Mouse (Mus musculus) thymus, postnatal 10 days (tissue): Measurements from ENCODE around the gene Zfp109.
"Not testable (repeated sequence)": the region's sequence is repeated elsewhere in the genome, so short reads cannot be mapped to it uniquely, and the experiment has no call there.

Source experiments
- DNase-seq, 2 experiments: peaks; one replicate each; pipeline ENCODE4 v3.0.0; 2021; ENCODE audit warnings: low spot score in 2 of 2

Gene Zfp109

GRCm38 (mm10) chr7:24237040-24237791 lies at the start of gene Zfp109:
Gene Zfp109 (minus strand): TSS chr7:24237560.
- peak; percentile 44 to 51 for DNase-seq

GRCm38 (mm10) chr7:24286916-24287315 lies 49.6 kb upstream of the Zfp109 start:
- no peak for DNase-seq

DNA sequence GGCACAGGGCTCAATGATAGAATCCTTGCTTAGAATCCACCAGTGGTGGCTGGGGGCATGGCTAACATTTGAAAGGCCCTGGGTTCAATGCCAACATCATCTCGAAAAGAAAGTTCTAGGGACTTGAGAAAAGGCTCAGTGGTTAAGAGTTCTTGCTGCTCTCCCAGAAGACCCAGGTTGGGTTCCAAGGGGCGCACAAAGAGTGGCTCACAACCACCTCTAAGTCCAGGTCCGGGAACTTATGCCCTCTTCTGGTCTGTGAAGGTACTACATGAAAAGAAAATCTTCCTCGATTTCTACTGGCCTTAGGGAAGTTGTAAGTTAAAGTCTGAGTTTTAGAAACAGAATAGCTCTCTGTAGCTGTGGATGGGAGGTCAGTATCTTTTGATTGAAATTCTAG lies 48.7 kb upstream of the Zfp109 start:
- DNase-seq = no peak

- no peak for DNase-seq
Observed at GRCm38 (mm10) chr7:24280858-24281145, 43.4 kb upstream of the Zfp109 start.

GRCm38 (mm10) chr7:24280031-24280857 lies 42.9 kb upstream of the Zfp109 start:
- no peak for DNase-seq

DNA sequence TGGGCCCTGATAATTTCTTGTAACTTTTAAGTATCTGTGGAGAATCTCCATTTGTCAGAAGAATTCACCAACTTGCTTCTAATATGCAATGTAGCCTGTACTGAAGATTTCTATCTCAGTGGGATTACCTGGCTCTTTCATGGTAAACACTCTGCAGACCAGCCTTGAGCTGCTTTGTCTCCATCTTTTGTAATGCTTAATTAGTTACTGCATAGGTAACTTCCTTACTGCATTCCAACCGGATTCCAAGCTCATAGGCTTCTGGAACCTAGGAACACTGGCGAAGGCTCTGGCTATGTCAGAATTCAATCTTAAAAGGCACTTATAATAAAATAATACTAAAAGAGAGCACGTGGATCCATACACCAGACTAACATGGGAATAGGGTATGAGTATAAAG lies 41.4 kb upstream of the Zfp109 start:
- DNase-seq = not testable (repeated sequence)

GRCm38 (mm10) chr7:24274456-24274855 lies 37.1 kb upstream of the Zfp109 start:
- no peak for DNase-seq

GRCm38 (mm10) chr7:24271191-24271590 lies 33.8 kb upstream of the Zfp109 start:
- DNase-seq = no peak

GRCm38 (mm10) chr7:24270288-24270672 lies 32.9 kb upstream of the Zfp109 start, which contains the start of gene Zfp93:
Gene Zfp93 (plus strand): TSS chr7:24270420.
- peak; percentile 70 to 72 for DNase-seq

GRCm38 (mm10) chr7:24269667-24270287 lies 32.4 kb upstream of the Zfp109 start:
- no peak for DNase-seq

- no peak for DNase-seq
Observed at GRCm38 (mm10) chr7:24269256-24269655, 31.9 kb upstream of the Zfp109 start.

DNA sequence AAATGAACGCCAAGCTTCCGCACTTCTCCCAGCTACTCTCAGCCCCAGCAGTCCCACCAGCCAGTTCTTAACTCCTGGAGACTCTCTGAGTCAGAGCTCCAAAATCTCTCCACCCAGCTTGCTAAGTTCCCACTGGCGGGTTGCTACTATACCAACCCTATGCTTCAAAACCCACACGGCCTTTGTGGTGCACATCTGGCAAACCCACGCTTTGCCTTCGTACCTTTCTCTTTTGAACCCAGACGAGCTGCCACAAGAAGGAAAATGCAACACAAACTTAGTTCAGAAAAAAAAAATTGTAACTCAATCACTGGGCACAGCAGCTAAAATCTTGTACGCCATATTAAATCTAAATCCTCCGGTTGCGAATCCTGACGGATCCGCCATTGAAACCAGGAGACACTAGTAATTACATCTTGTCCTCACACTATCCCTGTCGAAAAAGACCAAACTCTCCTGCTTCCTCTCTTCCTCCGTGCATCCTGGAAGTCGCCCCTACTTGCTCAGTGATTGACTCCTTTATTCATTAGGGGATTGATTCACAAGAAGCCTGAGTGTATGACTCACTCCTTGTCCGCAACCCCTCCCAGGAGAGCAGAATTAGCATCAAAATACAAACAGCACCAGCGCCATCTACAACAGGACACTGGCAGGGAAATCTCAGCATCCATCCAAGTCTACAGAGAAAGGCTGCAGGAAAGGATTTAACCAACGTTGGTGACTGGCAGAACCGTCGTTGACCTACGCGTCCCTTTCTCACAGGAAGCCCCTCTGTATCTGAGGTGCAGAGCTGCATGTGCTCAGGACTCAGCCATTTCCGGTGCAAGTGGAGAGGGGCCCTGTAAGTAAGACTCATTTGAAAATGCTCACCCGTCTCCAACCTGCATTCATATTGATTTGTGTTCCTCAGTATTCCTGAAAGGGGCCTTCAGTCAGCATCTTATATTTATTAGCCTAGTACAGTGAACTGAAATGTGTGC lies 31.1 kb upstream of the Zfp109 start:
- peak; percentile 20 to 35 for DNase-seq

GRCm38 (mm10) chr7:24260000-24260312 lies 22.6 kb upstream of the Zfp109 start:
- DNase-seq = no peak

GRCm38 (mm10) chr7:24259306-24259999 lies 22.1 kb upstream of the Zfp109 start:
- no peak for DNase-seq

DNA sequence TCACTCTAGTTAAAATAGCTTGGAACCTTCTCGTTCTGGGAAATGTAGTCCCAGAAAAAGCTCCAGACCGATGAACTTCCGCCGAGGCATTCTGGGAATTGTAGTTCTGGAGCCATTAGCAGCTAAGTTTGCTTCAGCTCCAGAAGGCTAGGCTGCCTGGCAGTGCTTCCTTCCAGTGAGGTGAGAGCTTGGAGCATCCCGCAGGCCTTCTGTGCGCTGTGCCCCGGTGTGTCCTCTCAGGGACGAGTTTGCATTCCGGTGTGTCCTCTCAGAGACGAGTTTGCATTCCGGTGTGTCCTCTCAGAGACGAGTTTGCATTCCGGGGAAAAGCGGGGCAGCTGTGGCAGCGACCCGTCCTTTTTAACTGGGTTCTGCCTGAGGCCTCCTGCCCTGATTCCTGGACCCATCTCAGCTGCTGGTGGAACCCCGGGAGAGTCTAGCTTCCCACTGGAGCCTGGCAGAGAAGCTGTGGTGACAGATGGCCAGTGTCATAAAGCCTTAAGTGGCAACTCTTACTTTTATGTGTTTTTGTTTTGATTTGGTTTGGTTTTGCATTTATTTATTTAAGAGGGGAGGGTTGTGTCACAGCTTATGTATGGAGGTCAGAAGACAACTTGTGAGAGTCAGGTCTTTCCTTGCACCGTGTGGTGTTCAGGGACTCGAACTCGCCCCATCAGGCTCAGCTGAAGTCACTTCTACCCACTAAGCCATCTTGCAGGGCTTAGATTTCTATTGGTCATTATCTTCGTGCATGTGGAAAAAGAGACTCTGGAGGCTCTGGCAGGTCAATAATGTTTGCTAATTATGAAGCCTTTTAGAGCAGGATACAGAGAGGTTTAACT lies 17.5 kb upstream of the Zfp109 start, which contains the start of gene Zfp108:
Gene Zfp108 (plus strand): TSS at position 162 of the 842 bp plus-strand sequence.
- DNase-seq = peak; percentile 31 to 43

GRCm38 (mm10) chr7:24253779-24254615 lies 16.6 kb upstream of the Zfp109 start:
- DNase-seq = no peak

- no peak for DNase-seq
Observed at GRCm38 (mm10) chr7:24211343-24211742, 26.0 kb downstream of the Zfp109 start, which contains the start of gene Zfp111. Gene Zfp111 (minus strand): TSS chr7:24211443.

DNA sequence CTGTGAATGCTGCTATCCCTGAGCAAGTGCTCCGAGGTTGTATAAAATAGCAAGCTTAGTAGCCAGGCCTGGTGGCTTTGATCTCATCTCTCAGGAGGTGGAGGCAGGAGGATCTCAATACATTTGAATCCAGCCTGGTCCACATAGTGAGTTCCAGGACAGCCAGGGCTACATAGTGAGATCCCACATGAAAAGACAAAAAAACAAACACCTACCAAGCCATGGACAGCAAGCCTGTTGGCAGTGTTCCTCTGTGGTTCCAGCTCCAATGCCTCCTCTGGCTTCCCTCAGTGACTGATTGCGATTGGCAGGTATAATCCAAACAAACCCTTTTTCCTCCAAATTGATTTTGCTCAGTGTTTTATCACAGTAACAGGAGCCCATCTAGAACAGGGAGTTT lies 27.1 kb downstream of the Zfp109 start:
- no peak for DNase-seq

- no peak for DNase-seq
Observed at GRCm38 (mm10) chr7:24208282-24208886, 29.0 kb downstream of the Zfp109 start.
